ENCODE assay signal across 18 mouse cellular contexts in the genomic region with DNA sequence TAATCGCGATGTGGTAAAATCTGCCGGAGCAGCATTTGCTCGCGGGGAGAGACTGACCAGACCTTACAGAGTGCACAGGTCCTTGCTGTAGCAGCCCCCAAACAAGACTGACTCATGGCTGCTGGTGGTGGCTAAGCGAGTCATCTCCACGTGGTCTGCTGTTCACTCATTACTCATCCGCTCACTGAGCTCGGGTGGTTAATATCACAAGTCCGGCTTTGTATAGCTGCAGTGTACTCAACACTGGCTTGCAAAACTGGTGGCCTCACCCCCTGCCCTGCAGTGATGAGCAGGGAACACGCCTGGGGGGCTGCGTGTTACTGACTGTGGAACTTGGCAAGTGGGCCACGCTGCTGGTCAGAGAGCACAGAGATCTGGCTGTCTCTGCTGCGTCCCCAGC. TPM values are rescaled to one million over a fixed set of nuclear protein-coding genes. Genes with fewer than 3 reads are reported as not detected.
DNase-seq lines count a peak whose midpoint lies in the region; ATAC-seq and TF ChIP-seq lines count a peak whose summit lies in the region.
"Had no signal": no experiment of that assay in that cellular context is flagged by ENCODE, and none has a peak within 500 bp of the region (broad histone marks: within the 10 kb centered on the region; RNA-seq: fewer than 3 reads in every experiment).

No protein-coding gene starts in this region.

- peak; percentile 15 to 19 for DNase-seq in right cerebral cortex, adult 2 months (ENCODE audit: low spot score in 2 of 2)
- no peak for DNase-seq in right cerebral cortex, postnatal 14 days
- DNase-seq in Patski (ENCODE audit: low read depth, low spot score): peak; percentile 80
- peak; percentile 71 for DNase-seq in brain, adult 2 months (ENCODE audit: low read depth, low spot score)
- no peak for DNase-seq in urinary bladder, adult 2 months (ENCODE audit: low spot score)
- DNase-seq in testis, postnatal 10 days (ENCODE audit: low spot score): no peak
- DNase-seq in forebrain, embryonic 14.5 days (ENCODE audit: low spot score): no peak
- DNase-seq: cerebellum, adult 9-11 months; heart, postnatal 36 days; kidney, adult 2 months; kidney, postnatal 14 days; liver; lung, adult 18-20 months; thymus, adult 2 months had no signal

- no peak overlapping the region for H3K9ac ChIP-seq in forebrain, embryonic 14.5 days (ENCODE audit: low read length)
- H3K9ac ChIP-seq: forebrain, embryonic 12.5 days; heart, embryonic 12.5 days; neural tube, embryonic 15.5 days had no signal

- no peaks in the 10 kb centered on the region for H3K27me3 ChIP-seq in Patski
- no peaks in the 10 kb centered on the region for H3K27me3 ChIP-seq in forebrain, embryonic 14.5 days (replicated peaks; ENCODE audit: control insufficient read depth, insufficient read depth, low read length)
- H3K27me3 ChIP-seq: forebrain, embryonic 12.5 days; heart, embryonic 12.5 days; neural tube, embryonic 15.5 days had no signal

- no peaks in the 10 kb centered on the region for H3K4me1 ChIP-seq in forebrain, embryonic 14.5 days (ENCODE audit: control insufficient read depth, insufficient read depth, low read length)
- H3K4me1 ChIP-seq: forebrain, embryonic 12.5 days; neural tube, embryonic 15.5 days had no signal

- POLR2A ChIA-PET in Patski (lab: Charles Lee): interaction anchor here (0.7 kb wide), 2 partner anchors 9 to 187 kb away, joined by 3 to 4 read pairs; no protein-coding TSS in a partner anchor

- no peak for TF ChIP-seq CTCF in Patski (IDR thresholded peaks at IDR 0.05)

- no peaks in the 10 kb centered on the region for H3K36me3 ChIP-seq in forebrain, embryonic 14.5 days (ENCODE audit: control insufficient read depth, insufficient read depth, low read length)
- H3K36me3 ChIP-seq: forebrain, embryonic 12.5 days; neural tube, embryonic 15.5 days had no signal

- in situ Hi-C loops in Patski (cut with MboI; ENCODE audit: low pct_unique_long_range_greater_than_20kb): no loop called here

- H3K4me2 ChIP-seq in forebrain, embryonic 14.5 days (ENCODE audit: low read length): no peak overlapping the region
- H3K4me2 ChIP-seq: forebrain, embryonic 12.5 days; heart, embryonic 12.5 days; neural tube, embryonic 15.5 days had no signal

- H3K9me3 ChIP-seq in forebrain, embryonic 14.5 days (replicated peaks; ENCODE audit: control insufficient read depth, low read length): no peaks in the 10 kb centered on the region
- H3K9me3 ChIP-seq: forebrain, embryonic 12.5 days; heart, embryonic 12.5 days; neural tube, embryonic 15.5 days had no signal

- H3K4me3 ChIP-seq in forebrain, embryonic 14.5 days (ENCODE audit: low read depth, low read length): no peak overlapping the region
- H3K4me3 ChIP-seq: forebrain, embryonic 12.5 days; heart, embryonic 12.5 days; neural tube, embryonic 15.5 days had no signal

- no peak overlapping the region for H3K27ac ChIP-seq in forebrain, embryonic 14.5 days (ENCODE audit: low read depth, low read length)
- H3K27ac ChIP-seq: forebrain, embryonic 12.5 days; neural tube, embryonic 15.5 days had no signal

- CTCF ChIA-PET in Patski (lab: Charles Lee): interaction anchor here (0.9 to 1.4 kb wide), 5 partner anchors 14 to 39 kb away, joined by 3 to 4 read pairs (median 4); no protein-coding TSS in a partner anchor

- peak; percentile 89 for ATAC-seq in Patski
- no peak for ATAC-seq in forebrain, embryonic 14.5 days
- ATAC-seq: hindbrain, embryonic 16.5 days had no signal

- 88% methylated on average over 14 of the region's 14 CpGs for WGBS in forebrain, embryonic 14.5 days

RNA-seq across cellular contexts. Expression of gene Steap3, which starts 36.1 kb away (rescaled TPM):
- polyA plus RNA-seq in Patski (2021): 85.3 TPM
- 34.7 and 39.8 TPM in 2 replicates for polyA plus RNA-seq in urinary bladder, adult 2 months (2012; rRNA removed)
- polyA plus RNA-seq in forebrain, embryonic 14.5 days (2014; fragmentation: Nextera tagmentation; extraction: Ambion mirVana): 2.1 and 3.1 TPM in 2 replicates

Comparison
In these comparisons a context has a peak if more than half of its experiments do, and no peak if none do; other contexts are left out.
1. DNase-seq: peak in right cerebral cortex, adult 2 months (2 of 2), Patski (single experiment) and brain, adult 2 months (single experiment); none in right cerebral cortex, postnatal 14 days (single experiment), urinary bladder, adult 2 months (single experiment), testis, postnatal 10 days (single experiment) and forebrain, embryonic 14.5 days (single experiment).